Mouse (Mus musculus): Measurements from ENCODE around the gene Zfp768. TPM values are rescaled to one million over a fixed set of nuclear protein-coding genes. Genes with fewer than 3 reads are reported as not detected.
"Not testable (repeated sequence)": the region's sequence is repeated elsewhere in the genome, so short reads cannot be mapped to it uniquely, and the experiment has no call there.

The Zfp768 gene
- polyA plus RNA-seq (2017; shearing (Covaris generic)), result under 1 TPM in 1 of 2 experiments, not detected in 1; 0.19 TPM

DNA sequence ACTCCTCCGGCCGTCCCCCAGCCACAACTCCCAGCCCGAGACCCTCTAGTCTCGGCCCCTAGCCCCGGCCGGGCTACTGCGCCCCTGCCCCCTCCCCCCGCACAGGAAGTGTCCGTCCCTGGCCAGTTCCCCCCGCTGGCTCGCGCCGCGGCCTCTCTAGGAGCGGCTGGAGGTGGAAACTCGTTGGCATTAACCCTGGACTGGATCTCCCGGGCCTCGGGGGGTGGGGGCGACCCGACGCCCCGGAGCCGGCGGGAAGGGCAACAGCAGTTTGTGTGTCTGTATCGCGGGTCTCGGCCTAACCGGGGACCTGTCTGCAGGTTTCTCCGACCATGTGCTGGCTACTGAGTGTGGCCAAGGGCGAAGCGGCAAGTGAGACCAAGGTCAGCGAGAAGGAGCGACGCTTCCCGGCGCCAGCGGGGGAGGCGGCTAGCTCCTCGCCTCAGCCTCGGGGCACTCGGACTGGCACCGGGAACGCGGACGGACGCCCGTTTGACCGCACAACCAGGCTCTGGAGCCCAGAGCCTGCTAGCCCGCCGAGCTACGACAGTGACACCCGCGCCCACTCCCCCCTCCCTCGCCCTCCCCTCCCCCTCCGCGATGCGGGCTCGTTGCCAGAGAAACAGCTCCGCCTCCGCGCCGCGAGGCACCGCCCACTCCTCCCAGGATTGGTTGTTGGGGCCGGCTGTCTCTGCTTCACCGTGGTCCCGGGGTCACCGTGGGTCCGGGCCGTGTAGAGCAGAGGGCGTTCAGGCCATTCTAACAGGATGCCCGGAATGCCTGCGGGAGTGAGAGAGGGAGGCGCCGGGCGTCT, at the start of gene Zfp768:
Gene Zfp768, minus strand, starts transcription at position 78 of the 814 bp plus-strand sequence.
- ATAC-seq, result peak; percentile 81

DNA sequence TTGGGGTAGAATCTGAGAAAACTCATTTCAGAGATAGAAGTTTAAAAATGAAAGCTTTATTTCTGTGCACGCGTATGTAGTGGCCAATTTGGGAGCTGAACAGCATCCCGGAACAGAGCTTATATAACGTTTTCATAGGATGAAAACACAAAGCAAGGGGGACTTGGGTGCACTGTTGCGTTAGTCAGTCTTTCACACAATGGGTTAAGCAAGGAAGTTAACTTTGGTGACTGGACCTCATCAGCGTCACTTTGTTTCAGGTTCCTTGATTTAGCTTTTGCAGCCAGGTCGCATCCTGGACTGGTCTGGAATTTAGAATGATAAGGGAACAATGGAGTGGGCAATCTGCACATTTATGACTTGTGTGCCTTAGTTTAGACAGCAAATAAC, 48.5 kb upstream of the Zfp768 start:
- ATAC-seq, result no peak

DNA sequence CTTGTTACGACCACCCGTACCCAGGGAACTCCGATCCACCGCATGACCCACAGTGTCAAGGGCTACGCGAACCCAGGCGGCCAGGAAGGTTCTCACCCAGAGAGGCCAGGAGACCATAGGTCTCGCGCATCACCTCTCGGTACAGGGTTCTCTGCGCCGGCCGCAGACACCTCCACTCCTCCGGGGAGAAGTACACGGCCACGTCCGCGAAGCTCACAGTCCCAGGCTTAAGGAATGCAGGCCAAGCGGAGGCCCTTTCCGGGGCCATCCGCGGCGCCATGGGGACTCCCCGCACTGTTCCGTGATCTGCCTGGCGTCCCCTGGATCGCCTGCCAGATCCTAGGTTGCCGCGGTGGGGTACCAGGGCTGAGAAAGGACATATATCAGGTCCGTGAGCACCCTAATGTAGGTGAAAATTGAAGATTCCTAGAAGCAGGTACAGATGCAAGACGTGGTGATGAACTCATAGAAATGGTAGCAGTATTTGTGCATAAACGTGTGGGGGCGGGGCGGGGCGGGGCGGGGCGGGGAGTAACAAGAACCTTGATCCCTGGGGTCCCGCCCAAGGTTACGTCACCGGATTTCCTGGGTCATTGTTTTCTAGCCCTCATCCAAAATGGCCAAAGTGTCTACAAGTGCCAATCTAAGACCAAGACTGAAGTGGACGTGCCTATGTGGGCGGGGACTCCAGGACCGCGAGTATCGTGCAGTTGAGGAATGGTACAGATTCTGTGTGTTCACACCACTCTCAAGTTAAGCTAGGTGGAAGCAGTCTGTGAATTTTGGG, 48.0 kb upstream of the Zfp768 start, which contains the start of gene E430018J23Rik:
Gene E430018J23Rik, minus strand, starts transcription at position 473 of the 787 bp plus-strand sequence.
- ATAC-seq, result peak; percentile 91

DNA sequence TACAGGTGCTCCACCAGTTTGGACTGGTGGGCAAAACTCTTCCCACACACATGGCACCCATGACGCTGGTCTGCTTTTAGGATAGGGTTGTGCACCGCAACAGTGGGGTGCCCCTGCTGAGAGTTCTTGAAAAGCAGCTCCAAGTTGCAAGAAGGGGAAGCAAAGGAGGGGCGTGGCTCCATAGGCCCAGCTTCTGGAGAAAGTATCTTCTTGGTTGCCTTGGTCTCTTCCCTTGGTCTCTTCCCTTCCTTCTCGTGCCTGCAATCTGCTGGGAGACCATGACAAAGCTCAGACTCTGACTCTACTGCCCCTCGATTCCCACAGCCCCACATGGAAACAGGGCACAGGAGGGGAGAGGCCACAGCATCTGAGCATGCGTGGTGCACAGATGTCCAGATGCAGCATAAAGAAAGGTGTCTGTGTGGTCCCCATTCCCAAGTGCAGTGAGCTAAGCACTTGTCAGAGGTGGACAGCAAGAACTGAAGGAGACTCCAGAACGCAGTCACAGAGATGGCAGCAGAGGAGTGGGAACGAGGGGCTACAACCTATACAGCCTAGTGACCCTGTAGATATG, 46.9 kb upstream of the Zfp768 start:
- ATAC-seq, result no peak

DNA sequence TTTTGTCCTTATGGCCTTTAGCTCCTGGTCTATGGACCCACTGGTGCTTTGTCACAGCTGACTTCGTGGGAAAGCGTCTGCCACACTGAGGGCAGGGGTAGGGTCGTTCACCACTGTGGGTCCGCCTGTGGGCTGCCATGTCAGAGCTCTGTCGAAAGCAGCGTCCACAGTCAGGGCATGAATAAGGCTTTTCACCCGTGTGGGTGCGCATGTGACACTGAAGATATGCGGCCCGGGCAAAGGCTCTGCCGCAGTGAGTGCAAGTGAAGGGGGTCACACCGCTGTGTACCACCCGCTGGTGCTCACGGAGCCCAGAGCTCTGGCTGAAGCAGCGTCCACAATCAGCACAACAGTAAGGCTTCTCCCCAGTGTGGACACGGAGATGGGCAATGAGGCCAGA, 46.1 kb upstream of the Zfp768 start:
- no peak for ATAC-seq

DNA sequence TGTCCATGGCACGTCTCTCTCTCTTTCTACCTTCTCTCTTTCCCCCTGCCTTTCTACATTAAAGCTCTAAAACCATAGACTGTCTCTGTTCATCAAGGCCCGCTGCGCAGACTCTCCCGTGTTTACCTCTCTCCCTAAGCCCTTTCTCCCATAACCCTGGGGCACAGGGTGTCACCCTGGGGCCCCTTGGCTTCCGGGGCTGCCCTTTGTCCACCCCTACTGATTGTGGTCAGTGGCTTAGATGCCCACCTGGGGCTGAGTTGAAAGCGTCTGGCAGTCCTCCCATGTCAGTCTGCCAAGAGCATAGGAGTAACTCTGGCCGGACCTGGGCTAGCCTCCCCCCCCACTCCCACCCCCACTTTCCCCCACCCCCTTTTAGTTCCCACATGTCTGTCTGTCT, 44.9 kb upstream of the Zfp768 start:
- no peak for ATAC-seq

DNA sequence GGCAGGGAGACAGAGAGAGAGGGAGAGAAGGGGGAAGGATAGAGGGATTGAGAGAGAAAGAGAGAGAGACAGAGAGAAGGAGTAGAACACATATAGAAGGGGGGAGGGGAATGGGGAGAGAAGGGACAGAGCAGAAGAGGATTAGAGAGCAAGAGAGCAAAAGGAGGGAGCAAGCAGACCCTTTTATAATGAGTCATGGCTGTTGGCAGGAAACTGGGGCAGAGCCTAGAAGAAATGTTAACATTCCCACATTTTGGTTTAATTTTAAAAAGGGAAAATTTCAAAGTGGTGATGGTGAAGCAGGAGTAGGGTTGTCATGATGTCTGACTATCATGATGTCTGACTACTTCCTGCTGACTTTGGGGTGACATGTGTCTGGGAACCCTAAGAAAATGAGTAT, 42.8 kb upstream of the Zfp768 start:
- not testable (repeated sequence) for ATAC-seq

DNA sequence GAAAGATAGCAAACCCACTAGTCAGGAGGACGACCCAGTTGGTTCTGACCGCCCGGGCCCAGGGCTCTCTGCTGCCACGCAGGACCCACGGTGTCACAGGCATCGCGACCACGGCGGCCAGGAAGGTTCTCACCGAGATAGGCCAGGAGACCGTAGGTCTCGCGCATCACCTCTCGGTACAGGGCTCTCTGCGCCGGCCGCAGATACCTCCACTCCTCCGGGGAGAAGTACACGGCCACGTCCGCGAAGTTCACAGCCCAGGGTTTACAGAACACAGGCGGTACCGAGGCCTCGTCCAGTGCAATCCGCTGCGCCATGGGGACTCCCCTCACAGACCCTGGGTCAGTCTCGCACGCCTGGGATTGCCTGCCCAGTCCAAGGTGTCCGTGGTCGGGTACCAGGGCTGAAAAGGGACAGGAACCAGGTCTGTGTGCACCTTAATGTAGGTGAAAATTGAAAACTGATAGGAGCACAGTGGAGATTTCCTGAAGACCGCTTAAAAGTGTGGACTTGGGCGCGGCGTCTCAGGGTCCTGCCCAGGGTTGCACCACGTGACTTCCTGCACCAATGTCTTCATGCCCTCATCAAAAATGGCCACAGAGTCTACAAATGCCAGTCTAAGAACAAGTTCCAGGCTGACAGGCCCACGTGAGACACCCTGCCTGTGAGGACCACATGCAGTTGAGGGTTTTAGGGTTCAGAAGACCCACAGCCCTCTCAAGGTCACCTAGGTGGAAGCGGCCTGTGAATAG, 41.4 kb upstream of the Zfp768 start, which contains the start of gene 9130019O22Rik:
Gene 9130019O22Rik, minus strand, starts transcription at position 526 of the 752 bp plus-strand sequence.
- ATAC-seq, result peak; percentile 97

DNA sequence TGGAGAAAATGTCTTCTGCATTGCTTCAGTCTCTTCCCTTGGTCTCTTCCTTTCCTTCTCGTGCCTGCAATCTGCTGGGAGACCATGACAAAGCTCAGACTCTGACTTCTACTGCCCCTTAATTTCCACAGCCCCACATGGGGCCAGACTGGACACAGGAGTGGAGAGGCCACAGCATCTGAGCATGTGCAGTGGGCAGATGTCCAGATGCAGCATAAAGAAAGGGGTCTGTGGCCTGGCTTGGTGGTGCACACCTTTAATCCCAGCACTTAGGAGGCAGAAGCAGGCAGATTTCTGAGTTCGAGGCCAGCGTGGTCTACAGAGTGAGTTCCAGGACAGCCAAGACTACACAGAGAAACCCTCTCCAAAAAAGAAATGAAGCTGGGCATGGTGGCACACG, 40.2 kb upstream of the Zfp768 start:
- ATAC-seq, result not testable (repeated sequence)

DNA sequence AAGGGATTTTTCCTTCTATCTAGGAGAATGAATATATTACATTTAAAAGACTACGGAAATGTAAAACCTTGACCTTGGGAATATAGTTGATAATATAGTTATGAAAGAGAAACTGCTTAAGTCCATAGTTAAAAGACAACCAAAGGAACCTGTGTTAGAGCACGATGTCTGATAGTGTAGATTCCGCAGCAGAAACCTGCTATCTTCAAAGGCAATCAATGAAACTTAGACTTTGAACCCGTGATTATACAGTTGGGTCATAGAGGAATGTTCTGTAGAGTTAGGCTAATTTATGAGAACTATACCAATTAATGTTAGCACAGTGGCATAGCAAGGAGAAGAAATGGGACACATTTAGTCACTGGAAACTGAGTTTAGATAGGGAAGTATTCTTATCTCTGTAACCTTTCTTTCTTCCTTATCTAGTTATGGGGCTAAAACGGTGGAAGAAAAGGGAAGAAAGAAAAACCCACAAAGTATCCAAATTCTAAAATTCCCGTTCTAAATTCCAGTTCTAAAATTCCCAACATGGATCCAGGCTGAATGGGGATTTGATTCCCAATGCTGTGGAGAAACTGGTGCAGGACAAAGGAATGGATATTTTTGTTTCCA, 33.0 kb upstream of the Zfp768 start:
- ATAC-seq, result no peak

DNA sequence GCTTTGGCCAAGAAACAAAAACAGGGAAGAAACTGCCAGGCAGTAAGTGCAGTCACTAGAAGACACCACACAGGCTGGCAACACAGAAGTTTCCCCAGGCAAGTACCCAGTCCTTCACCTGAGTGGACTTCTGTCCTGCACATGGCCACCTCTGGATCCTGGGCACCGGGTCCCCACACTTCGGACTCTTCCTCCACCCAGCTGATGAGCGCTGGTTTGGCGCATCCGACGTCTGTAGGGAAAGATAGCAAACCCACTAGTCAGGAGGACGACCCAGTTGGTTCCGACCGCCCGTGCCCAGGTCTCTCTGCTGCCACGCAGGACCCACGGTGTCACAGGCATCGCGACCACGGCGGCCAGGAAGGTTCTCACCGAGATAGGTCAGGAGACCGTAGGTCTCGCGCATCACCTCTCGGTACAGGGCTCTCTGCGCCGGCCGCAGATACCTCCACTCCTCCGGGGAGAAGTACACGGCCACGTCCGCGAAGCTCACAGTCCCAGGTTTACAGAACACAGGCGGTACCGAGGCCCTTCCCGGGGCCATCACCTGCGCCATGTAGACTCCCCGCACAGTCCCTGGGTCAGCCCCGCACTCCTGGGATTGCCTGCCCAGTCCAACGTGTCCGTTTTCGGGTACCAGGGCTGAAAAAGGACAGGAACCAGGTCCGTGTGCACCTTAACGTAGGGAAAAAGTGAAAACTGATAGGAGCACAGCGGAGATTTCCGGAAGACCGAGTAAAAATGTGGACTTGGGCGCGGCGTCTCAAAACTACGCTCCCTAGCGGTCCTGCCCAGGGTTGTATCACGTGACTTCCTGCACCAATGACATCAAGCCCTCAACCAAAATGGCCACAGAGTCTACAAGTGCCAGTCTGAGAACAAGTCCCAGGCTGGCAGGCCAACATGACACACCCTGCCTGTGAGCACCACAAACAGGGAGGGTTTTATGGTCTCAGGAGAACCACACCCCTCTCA, 30.2 kb upstream of the Zfp768 start, which contains the start of gene Zfp747:
Gene Zfp747, minus strand, starts transcription at position 780 of the 975 bp plus-strand sequence.
- peak; percentile 98 for ATAC-seq

DNA sequence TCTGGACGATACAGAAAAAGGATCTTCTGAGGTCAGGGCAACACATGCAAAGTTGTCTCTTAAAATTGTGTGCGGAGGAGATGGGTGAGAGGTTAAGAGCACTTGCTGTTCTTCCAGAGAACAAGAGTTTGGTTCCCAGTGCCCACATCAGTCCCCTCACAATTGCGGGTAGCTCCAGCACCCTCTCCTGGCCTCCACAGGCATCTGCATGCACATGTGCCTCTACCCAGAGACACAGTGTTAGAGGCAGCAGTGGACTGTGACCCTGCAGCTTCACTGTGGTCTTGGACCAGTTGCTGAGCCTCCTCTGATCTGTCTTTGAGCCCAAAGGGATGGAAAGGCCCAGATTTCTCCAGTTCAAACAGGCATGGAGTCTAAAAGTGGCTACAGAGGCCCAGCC, 26.5 kb upstream of the Zfp768 start:
- ATAC-seq, result not testable (repeated sequence)

DNA sequence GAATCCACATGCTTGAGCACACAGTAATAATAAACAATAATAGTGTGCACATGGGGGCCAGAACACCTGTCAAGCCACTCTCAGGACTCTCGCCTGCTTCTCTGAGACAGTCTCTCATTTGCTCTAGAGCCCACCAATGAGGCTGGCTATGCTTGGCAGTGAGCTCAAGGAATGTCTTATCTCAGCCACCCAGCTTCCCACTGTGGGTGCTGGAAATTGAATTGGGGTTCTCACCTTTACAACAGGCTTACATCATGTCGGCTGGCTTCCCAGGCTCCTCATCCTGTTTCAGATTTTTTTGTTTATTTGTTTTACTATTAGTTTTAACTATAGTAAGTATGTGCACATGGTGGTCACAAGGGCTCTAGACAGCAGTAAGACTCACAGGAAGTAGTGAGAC, 25.8 kb upstream of the Zfp768 start:
- ATAC-seq, result no peak

DNA sequence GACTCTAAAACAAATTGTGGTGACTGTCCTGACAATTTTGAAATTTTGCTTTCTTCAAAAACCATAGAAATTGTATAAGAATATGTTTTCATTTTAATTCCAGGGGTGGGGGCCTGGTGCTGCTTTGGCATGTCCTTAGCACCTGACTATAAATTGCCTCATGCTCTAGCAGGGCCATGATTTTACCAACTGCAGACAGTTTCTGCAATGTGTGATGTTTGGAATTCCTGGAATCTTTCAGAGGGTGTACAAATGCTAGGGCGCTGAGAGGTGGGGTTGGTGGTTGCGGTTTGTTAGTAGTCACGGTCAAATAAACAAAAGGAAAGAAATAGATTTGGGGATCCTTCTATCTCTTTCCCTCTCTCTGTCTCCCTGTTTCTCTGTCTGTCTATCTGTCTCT, 20.9 kb upstream of the Zfp768 start:
- ATAC-seq, result no peak

DNA sequence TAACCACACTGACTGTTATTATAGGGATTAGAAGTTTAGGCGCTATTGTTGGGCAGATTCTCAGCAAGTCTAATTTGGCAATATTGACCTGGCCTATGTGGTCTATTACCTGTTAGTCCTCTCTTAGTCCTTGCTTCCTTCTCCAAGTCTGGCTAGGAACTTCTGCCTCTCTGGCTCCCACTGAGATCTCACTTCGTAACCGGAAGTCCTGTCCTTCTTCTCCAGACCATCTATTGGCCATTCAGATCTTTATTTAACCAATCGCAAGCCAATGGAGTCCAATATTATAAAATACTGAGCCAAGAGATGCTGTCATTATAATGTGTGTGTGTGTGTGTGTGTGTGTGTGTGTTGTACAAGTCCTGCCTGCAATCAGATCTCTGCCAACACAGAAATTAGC, 18.8 kb upstream of the Zfp768 start:
- no peak for ATAC-seq

DNA sequence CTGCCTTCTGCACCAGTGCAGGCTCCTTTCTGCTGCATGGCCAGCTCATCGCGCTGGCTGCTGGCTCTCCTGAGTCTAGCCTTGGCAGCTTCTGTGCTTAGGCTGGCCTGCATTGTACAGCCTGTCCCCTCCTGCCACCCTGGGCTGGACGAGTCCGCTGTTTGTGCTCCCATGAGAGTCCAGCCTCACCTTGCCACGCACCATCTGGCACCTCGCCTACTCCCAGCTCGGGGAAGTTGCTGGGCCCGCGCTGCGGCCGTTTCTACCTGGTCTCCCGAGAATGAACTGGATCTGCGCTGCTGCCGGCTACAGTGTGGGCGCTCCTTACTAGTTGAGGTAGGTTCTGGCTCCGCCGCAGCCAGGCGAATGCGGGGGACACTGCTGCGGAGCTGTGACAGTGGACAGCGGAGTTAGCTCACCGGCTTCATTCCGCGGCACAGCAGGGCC, 18.1 kb upstream of the Zfp768 start:
- ATAC-seq, result no peak

DNA sequence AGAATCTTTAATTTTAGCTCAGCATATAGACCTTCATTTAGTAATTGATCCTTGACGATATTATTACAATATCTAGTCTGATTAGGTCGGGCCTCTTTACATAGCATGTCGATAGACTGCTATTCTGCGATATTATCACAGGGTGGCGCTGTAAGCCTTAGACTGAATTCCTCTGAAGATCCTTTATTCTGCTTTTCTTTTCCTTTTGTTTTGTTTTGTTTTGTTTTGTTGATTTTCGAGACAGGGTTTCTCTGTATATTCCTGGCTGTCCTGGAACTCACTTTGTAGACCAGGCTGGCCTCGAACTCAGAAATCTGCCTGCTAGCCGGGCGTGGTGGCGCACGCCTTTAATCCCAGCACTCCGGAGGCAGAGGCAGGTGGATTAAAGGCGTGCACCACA, 17.0 kb upstream of the Zfp768 start:
- ATAC-seq, result not testable (repeated sequence)

DNA sequence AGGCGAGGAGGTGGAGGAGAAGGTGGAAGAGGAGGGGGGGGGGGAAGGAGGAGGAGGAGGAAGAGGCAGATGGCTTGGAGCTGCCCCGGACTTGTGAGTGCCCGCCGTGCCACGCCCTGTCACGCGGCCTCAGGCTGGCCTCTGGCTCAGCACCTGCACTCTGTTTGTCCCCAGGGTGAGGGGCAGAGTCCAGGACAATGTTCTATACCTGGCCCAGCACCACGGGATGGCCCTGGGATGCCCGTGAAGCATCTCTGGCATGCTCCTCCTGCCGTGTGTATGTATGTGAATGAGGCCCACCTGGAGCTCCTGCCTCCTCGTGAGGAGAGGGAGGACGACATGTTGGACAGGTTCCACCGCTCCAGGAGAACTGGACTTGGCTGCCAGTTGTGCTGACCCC, 16.1 kb upstream of the Zfp768 start:
- ATAC-seq, result no peak

DNA sequence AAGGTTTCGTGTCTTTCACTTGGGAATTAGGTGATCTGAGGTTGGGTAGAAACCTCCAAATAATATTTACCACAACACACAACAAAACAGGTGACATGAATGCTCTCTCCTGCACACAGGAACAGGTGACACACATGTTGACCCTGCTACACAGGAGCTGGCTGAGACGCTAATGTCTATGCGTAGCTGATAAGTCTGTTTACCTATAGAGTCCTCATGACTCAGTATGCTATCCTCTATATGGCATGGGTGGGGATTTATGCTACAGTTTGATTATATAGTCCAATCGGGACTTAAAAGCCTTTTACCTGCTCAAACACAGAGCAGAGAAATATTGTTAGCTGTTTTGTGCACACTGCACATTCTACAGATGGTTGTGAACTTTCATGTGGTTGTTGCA, 14.9 kb upstream of the Zfp768 start:
- ATAC-seq, result no peak

DNA sequence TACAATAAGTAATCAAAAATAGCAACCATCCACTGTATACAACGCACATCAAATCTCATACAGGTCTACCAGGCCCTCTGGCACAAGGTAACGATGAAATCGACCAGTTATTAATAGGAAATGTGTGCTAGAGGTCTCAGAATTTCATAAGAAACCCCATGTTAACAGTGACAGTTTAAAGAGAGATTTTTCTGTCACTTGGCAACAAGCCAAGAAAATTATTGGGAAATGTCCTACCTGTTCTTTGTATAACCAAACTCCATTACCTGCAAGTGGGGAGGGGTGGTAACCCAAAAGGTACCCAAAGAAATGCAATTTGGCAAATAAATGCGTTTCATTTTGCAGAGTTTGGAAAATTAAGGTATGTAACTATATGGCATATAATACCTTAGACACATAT, 13.1 kb upstream of the Zfp768 start:
- ATAC-seq, result no peak

DNA sequence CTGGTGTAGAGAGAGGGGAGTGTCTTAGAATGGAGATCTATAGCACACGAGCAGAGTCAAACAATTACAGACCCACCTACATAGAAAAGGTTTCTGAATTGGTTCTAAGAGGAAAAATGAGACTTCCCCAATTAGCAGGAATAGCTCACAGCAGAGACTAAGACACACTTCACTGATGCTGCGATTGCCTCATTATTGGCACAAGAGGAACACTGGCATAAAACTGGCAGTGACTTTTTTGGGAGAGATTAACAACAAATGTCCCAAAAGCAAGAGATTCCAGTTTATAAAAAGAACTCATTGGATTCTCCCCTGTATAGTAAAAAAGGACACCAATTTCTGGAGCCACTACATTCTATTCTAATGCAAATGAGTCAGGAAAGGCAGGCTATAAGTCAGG, 12.5 kb upstream of the Zfp768 start:
- ATAC-seq, result no peak

All from activated CD4-positive, CD25-positive, alpha-beta regulatory T cell, adult 4 months (primary cell).